Mouse (Mus musculus): ENCODE results near the gene Abhd14b.

Abhd14b gene

DNA sequence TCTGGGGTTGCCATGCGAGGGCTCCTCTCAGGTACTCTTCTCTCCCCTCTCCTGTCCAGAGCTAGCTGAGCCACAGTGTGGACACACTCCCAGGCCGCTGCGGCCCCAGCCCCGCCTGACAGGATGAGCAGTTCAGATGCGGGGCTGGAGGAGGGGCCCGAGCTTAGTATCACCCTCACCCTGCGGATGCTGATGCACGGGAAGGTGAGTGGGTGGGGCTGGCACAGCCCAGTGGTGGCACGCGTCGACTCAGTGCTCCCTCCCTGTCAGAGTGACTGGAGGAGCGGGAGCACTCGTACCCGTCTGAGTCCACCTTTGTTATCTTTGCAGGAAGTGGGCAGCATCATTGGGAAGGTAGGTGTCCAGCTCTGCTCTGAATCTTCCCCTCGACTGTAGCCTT, 12.7 kb downstream of the Abhd14b start:
- no peak for DNase-seq (ENCODE audit: inconsistent age in 2 of 2, low spot score in 1 of 2)

DNA sequence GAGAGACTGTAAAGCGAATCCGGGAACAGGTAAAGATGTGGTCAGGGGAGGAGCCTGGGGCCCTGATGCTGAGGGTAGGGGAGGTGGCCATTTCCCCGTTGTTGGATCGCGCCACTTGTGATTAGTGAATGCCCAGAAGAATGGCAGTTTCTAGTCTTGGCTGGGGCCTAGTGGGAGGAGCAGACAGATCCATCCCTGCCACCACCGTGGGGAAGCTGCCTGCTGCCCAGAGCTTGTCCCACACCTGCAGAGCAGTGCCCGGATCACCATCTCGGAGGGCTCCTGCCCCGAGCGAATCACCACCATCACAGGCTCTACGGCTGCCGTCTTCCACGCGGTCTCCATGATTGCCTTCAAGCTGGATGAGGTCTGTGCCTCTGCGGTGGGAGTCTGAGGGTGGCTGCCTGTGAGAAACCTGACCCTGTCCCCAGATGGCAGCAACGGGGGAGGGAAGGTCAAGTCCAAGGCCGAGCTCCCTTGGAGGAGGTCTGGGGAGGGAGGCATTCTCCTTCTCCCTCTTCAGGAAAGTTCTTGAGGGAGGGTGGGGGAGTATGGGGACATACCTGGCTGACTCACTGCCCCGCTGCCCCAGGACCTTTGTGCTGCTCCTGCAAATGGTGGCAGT, 13.3 kb downstream of the Abhd14b start:
- DNase-seq (ENCODE audit: inconsistent age in 2 of 2, low spot score in 1 of 2), result no peak

DNA sequence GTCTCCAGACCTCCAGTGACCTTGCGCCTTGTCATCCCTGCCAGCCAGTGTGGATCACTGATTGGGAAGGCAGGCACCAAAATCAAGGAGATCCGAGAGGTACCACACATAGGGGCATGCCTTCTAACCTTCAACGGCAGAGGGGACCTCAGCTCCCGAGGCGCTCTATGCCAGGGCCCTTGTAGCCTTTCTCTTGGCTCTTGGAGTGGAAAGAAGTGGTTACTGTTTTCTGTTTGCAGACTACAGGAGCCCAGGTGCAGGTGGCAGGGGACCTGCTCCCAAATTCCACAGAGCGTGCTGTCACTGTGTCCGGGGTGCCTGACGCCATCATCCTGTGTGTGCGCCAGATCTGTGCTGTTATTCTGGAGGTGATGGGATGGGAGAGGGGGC, 13.8 kb downstream of the Abhd14b start:
- DNase-seq (ENCODE audit: inconsistent age in 2 of 2, low spot score in 1 of 2), result no peak

DNA sequence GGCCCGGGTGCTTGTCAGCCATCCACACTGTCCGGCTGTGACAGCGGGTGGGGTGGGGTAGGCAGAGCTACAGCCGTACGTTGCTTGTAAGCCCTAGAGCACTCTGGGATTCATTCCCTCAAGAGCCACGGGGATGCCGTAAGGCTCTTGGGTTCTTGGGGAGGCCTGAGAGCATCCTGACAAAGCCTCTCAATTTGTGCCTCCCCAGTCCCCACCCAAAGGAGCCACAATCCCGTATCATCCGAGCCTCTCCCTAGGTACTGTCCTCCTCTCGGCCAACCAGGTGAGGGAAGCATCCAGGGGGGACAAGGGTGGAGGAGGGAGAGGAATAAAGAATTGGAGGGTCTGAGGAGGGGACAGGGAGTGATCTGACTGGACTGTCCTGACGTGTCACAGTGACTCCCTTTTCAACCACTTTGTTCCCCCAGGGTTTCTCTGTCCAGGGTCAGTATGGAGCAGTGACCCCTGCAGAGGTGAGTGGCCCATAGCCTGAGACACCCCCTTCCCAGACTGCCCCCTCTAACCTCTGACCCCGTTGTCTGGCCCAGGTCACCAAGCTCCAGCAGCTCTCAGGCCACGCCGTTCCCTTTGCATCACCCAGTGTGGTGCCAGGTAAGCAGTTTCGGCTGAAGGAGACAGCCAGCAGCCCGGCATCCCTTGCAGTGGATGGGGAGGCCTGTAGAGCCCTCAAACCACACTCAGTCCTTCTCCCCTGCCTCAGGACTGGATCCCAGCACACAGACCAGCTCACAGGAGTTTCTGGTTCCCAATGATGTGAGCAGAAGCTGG, 14.6 kb downstream of the Abhd14b start:
- no peak for DNase-seq (ENCODE audit: inconsistent age in 2 of 2, low spot score in 1 of 2)

DNA sequence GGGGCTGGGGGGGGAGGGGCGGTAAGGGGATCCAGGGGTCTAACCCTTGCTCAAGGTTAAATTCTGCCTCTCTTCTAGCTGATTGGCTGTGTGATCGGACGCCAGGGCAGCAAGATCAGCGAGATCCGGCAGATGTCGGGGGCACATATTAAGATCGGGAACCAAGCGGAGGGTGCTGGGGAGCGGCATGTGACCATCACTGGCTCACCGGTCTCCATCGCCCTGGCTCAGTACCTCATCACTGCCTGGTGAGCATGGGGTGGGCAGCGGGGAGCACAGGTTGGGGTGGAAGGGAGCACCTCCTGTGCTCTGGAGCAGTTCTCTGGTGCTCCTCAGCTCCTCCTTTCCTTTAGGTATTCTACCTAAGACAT, 15.2 kb downstream of the Abhd14b start:
- no peak for DNase-seq (ENCODE audit: inconsistent age in 2 of 2, low spot score in 1 of 2)

DNA sequence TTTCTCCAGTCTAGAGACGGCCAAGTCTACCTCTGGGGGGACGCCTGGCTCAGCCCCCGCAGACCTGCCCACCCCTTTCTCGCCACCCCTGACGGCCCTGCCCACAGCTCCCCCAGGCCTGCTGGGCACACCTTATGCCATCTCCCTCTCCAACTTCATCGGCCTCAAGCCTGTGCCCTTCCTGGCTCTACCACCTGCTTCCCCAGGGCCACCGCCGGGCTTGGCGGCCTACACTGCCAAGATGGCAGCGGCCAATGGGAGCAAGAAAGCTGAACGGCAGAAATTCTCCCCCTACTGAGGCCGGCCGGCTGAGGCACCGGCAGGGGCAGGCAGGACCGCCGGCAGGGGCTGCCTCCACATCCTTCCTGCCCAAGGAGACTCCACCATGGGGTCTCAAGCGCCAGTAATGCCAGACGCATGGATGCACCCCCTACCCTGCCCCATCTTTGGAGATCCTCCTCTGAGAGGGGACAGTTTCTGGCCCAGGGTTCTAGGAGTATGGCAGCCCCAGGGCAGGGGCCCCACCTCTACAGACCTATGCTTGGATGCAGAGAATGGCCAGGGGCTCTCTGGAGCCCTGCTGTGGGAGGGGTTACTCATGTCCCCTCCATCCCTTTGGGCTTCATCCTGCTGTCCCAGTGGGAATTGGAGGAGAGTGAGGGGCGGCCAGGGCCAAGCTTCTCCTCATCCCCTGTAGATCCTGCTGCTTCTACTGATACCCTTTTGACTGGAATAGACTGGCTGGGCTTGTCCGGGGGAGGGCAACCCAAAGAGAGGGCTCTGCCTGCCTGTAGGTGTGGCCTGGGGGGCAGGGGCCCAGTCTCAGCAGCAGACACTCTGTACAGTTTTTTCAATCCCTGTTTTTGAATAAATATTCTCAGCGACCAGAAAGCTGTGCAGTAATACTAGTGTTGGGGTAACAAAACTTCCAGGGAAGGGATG, 16.1 kb downstream of the Abhd14b start:
- DNase-seq (ENCODE audit: inconsistent age in 2 of 2, low spot score in 1 of 2), result no peak

DNA sequence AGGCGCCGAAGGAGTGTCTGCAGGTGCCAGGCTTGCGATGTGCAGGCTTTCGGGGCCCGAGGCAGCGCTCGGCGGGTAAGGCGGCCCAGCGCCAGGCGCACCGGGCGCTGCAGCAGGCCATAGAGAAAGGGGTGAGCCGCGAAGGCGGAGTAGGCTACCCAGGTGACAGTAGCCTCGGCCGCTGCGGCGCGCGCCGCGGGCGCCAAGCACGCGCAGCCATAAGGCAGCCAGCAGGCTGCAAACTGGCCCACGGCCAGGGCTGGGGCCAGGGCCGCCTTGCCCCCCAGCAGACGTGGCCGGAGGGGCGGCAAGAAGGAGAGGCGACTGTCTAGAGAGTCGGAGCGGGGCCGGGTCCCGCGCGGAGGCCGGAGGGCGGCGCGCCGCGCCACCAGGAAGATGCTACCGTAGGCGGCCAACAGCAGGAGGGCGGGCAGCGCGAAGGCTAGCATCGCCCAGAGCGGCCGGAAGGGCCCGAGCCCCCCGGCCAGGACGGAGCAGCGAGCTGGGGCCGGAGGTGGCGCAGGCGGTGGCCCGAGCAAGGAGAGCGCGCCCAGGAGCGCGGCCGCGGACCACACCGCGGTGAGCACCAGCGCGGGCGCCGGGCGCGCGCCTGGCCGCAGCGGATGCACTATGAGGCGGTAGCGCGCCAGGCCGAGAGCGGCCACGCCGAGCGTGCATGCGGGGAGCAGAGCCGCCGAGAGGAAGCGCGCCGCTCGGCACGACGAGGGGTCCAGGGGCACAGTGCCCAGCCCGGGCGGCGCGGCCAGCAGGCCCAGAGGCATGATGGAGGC, 17.7 kb downstream of the Abhd14b start:
- peak; percentile 56 to 76 for DNase-seq (ENCODE audit: inconsistent age in 2 of 2, low spot score in 1 of 2)

DNA sequence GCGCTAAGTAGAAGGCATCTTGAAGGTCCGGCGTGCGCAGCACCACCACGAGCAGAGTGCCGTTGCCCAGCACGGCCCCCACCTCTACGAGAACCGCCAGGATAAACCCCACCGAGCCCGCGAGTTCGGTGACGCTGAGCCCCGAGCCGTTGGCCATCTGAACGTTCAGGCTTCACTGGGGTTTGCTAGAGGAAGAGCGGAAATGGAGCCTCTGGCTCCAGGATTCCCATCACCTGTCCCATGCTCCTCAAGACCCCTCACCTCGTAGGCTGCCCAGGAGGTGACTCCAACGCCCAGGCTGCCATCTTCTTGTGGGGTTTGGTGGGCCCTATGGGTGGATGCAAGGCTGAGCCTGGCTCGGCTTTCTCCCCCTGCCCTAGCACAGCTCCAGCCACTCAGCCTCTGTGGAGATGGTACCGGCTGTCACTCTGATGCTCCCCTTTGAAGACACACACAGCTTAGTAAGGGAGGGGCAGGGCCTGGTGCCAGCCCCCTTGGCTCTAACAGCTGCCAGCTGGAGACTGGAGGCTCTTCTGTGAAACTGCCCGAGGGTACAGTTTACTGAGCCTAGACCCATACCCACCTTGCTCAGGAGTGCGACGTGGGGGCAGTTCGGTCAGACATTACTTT, 18.4 kb downstream of the Abhd14b start, which contains the start of gene Gpr62:
Gene Gpr62 (minus strand): TSS at position 368 of the 630 bp plus-strand sequence.
- DNase-seq (ENCODE audit: inconsistent age in 2 of 2, low spot score in 1 of 2), result no peak

DNA sequence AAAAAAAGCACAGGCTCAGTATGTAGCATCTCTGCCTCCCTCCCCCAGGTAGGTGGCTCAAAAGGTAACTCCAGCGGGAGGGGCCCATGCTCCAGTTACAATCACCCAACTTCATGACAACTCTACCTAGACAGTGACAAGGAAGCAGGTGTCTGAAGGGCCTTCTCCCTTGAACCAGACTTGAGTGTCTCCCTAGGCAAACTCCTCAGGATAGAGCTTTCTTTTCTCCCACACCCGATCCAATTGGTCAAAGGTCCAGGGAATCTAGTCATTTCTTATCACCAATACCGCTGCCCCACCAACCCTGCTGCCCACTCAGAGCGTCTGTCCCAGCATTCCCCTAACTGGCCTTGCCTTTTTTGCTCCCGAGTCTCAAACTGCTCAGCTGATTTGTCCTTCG, 19.5 kb downstream of the Abhd14b start:
- no peak for DNase-seq (ENCODE audit: inconsistent age in 2 of 2, low spot score in 1 of 2)

DNA sequence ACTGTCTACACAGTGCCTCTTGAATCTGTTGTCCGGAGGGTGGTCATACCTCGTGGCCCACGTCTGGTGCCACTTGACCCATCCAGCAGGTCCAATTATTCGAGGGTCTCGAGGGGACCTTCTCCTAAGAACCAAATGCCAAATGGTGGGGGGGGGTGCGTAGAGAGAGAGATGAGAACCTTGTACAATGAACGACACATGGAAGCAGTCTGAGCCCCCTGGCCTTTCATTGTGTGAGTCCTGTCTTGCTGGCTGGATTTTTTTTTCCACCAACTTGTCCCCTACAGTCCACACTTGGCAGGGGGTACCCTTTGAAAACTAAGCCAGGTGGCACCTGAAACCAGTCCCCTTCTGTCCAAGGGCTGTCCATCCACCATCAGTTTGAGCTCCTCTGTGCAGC, 20.5 kb downstream of the Abhd14b start:
- DNase-seq (ENCODE audit: inconsistent age in 2 of 2, low spot score in 1 of 2), result peak in 1 of 2 experiments; percentile 16

DNA sequence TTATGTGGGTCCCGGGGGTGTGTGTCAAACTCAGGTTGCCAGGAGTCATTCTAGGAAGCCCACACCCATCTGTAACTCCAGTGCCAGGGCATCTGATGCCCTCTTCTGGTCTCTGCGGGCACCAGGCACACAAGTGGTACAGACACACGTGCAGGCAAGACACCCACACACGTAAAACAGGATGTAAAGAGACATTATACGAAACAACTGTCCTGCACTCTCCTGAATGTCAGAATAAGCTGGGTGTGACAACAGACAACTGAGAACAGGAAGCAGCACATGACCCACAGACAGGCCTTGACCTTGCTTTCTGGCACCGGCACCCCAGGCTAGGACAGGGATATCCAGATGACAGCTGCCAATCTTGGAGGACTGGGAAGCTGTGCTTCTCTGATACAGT, 22.1 kb downstream of the Abhd14b start:
- peak in 1 of 2 experiments; percentile 41 for DNase-seq (ENCODE audit: inconsistent age in 2 of 2, low spot score in 1 of 2)

DNA sequence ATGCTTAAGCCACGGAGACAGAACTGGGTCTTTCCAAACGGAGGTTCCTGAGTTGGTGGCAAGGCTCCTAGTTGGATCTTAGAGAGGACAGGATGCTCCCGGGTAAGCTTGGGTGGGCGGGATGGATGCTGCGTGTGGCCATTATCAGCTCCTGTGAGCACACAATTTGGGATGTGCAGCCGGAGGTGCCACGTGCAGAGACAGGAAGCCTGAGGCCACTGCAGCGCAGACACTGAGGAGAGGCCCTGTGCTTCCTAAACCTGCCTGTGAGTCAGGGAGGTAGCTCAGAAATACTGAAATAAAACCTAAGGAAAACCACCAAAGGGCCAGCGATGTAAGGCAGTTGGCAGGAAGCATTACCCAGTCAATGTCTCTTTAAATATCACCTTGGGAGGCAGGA, 22.5 kb downstream of the Abhd14b start:
- peak in 1 of 2 experiments; percentile 3 for DNase-seq (ENCODE audit: inconsistent age in 2 of 2, low spot score in 1 of 2)

DNA sequence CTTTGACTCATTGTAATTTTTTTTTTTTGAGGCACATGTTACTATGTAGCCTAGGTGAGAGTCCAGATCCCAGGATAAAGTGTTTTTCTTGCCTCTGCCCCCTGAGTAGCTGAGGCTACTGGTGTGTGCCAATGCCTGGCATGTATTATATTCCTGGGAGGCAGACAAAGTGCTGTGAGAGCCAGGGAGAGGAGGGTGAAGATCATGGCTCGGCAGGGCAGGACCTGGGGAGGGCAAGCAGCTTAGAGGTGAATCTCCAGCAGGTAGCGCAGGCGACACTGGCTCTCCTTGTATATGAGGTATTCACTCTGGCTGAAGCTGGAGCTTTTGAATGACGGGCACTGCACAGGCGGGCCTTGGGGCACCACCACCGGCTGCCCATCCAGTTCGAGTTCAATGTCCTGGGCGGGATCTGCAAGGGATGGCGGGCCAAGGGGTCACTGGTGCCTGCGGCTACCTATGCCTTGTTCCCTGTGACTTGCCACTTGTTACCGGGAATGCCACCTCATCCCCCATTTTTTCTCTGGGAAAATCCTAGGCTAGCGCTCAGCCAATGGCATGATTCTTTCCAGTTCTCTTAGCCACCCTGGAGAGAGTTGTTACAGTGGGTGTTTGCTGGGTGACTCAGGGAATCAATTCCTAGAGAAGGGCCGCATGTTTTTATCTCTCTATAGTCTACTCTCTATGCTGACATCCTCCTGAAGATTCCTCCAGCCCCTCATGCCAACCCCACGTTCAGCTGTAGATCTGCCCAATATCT, 23.9 kb downstream of the Abhd14b start:
- DNase-seq (ENCODE audit: inconsistent age in 2 of 2, low spot score in 1 of 2), result peak; percentile 15 to 23

DNA sequence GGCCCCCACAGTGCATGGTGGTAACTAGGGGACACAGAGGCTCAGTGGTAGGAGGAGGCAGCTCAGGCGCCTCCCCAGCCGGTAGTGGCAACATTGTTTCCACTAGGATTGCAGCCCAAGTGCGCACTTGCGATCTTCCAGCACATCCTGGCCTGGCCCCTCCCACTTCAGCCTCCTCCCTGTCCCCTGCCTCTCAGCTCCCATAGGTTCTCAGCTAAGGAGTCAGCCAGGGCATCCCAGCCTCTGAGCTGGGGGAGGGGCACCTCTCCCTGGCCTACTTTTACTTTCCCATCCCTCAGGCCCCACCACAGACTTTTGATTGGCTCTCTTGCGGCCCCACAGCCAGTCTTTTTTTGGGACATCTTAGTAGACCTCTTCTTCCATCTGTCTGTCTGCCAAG, 24.6 kb downstream of the Abhd14b start:
- DNase-seq (ENCODE audit: inconsistent age in 2 of 2, low spot score in 1 of 2), result peak; percentile 71 to 73

DNA sequence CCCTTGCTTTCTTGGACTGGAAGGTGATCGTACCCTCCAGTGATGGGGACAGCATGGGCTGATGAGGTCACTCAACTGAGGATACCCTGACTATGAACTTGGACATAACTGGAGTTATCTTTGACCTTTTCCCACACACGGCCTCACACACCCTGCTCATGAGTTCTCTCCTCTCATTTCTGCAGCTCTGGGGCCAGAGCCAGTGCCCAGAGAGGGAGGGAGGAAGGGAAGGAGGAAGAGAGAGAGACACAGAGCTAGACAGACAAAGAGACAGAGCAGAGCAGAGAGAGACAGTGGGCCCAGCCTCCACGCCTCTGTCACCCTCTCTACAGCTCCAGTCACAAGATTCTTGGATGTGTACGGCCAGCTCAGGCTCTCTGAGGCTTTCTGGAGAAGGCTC, 25.1 kb downstream of the Abhd14b start:
- DNase-seq (ENCODE audit: inconsistent age in 2 of 2, low spot score in 1 of 2), result peak in 1 of 2 experiments; percentile 17

DNA sequence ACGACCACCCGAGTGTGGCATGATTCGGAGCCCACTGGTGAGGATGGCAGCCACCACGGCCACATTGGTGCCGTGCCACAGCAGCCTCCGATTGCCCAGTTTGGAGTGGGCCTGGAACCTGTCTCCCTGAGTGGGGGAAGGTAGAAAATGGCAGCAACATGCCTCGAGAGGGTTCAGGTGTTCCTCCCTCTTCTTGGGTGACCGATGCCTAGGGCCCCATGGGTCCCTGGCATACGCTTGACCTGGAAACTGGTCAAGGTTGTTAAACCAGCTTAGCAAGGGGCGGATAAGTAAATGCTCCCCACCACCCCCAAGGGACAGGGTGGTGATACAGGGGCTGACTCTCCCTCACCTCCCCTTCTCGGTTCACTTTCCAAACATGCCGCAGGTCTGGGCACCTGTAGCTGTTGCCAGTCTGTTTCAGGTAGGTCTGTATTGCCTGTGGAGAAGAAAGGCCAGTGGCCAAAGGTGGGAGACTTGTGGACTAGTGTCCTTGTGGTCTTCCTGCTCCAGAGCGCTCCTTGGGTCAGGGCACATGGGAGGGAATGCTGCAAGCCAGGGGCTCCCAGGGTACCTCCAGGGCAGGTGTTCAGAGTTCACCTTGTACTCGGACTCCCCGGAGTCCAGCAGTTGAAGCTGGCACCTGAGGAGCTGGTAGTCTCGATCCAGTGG, 26.0 kb downstream of the Abhd14b start:
- DNase-seq (ENCODE audit: inconsistent age in 2 of 2, low spot score in 1 of 2), result peak in 1 of 2 experiments; percentile 39

DNA sequence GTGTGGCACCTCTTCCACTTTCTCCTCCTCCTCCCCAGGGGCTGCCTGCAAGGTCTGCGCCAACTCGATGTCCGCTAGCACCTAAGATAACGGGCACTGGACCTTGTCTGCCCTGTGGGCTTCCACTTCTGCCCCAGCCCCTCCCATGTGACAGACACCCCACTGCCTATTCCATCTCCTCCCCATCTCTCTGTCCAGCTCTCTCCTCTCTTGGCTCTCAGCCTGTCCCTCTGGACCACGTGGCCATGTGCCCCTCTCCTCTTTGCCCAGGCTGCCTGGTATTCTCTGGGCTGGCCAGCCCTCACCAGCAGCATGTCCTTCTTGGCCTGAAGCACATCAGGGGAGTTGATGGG, 26.5 kb downstream of the Abhd14b start:
- peak; percentile 34 to 52 for DNase-seq (ENCODE audit: inconsistent age in 2 of 2, low spot score in 1 of 2)

DNA sequence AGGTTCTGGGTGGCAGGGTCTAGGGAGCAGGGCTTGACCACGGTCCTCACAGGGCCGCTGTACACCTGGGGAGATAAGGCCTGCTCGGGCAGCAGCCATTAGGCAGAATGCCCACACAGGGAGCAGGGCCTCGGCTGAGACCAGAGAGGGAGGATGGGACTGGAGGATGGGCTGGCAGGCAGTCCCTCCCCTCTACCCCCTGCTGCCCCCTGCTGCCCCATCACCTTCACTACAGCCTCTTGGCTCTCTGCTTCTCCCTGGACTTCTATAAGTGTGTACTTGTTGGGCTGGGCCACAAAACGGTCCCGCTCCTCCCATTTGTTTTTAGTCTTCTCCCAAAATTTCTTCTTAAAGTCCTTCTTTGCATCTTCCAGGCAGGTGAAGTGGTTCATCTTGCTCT, 27.2 kb downstream of the Abhd14b start:
- peak; percentile 78 to 91 for DNase-seq (ENCODE audit: inconsistent age in 2 of 2, low spot score in 1 of 2)

DNA sequence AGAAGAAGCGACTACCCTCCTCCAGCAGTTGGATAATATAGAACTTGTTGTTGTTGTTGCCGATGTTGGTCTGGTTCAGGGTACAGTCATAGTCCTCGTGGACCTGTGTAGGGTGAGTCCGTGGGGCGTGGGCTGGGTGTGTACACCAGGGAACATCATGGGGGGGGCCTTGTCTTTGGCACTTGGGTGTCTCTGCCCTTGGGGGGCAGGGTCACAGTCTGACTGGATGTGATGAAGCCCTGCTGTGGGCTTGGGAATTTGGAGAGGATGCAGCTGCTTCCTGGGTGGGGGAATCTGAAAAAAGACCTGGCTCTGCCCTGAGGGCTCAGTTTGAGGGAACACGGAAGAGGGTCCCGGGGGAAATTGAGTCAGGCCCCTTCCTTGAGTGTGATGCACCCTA, 27.8 kb downstream of the Abhd14b start:
- peak; percentile 46 to 57 for DNase-seq (ENCODE audit: inconsistent age in 2 of 2, low spot score in 1 of 2)
